Mouse (Mus musculus): Measurements from ENCODE around the gene Reln. TPM values are rescaled to one million over a fixed set of nuclear protein-coding genes. Genes with fewer than 3 reads are reported as not detected.

Reln gene
- polyA plus RNA-seq, 1 experiment: 1.4 TPM

- Histone ChIP-seq H3K9me3 (replicated peaks; ENCODE audit: control insufficient read depth, insufficient read depth, low read length, poor library complexity, severe bottlenecking) (no peaks in the 10 kb centered on the region), H3K4me3 (ENCODE audit: low read depth, low read length) (no peak overlapping the region), H3K4me1 (ENCODE audit: control insufficient read depth, insufficient read depth, low read length) (no peaks in the 10 kb centered on the region), H3K27me3 (ENCODE audit: control insufficient read depth, insufficient read depth, low read length, poor library complexity, severe bottlenecking) (no peaks in the 10 kb centered on the region), H3K36me3 (ENCODE audit: control insufficient read depth, insufficient read depth, low read length, poor library complexity, severe bottlenecking) (no peaks in the 10 kb centered on the region), H3K27ac (ENCODE audit: insufficient read depth, low read length) (peak overlapping the region; percentile 30; the same call in 1 of the 2 replicates), H3K9ac (ENCODE audit: low read depth, poor library complexity, severe bottlenecking) (no peak overlapping the region)
- TF ChIP-seq CTCF (IDR thresholded peaks at IDR 0.05; ENCODE audit: low read depth, low read length): no peak
- TF ChIP-seq EP300 (IDR thresholded peaks at IDR 0.05; ENCODE audit: insufficient read depth, low read depth, low read length): no peak
- TF ChIP-seq POLR2A (IDR thresholded peaks at IDR 0.05; ENCODE audit: insufficient read depth, low read length): no peak
These were observed 478.2 kb downstream of the Reln start for GRCm38 (mm10) chr5:21866311-21866712.

GRCm38 (mm10) chr5:21865346-21866107 lies 479.0 kb downstream of the Reln start, which contains the start of gene Slc26a5:
Gene Slc26a5, minus strand, starts transcription at chr5:21865604.
- H3K27ac ChIP-seq (ENCODE audit: insufficient read depth, low read length): peak within 1 kb of the TSS; percentile 15; the same call in 1 of the 2 replicates
- no peaks in the 10 kb centered on the region for H3K36me3 ChIP-seq (ENCODE audit: control insufficient read depth, insufficient read depth, low read length, poor library complexity, severe bottlenecking)
- peak within 1 kb of the TSS; percentile 20; the same call in 1 of the 2 replicates for H3K4me3 ChIP-seq (ENCODE audit: low read depth, low read length)
- TF ChIP-seq POLR2A (IDR thresholded peaks at IDR 0.05; ENCODE audit: insufficient read depth, low read length) (no peak), CTCF (IDR thresholded peaks at IDR 0.05; ENCODE audit: low read depth, low read length) (no peak), EP300 (IDR thresholded peaks at IDR 0.05; ENCODE audit: insufficient read depth, low read depth, low read length) (no peak)
- no peaks in the 10 kb centered on the region for H3K27me3 ChIP-seq (ENCODE audit: control insufficient read depth, insufficient read depth, low read length, poor library complexity, severe bottlenecking)
- no peaks in the 10 kb centered on the region for H3K9me3 ChIP-seq (replicated peaks; ENCODE audit: control insufficient read depth, insufficient read depth, low read length, poor library complexity, severe bottlenecking)
- no peaks in the 10 kb centered on the region for H3K4me1 ChIP-seq (ENCODE audit: control insufficient read depth, insufficient read depth, low read length)
- H3K9ac ChIP-seq (ENCODE audit: low read depth, poor library complexity, severe bottlenecking): no peak within 1 kb of the TSS

GRCm38 (mm10) chr5:21858653-21859052 lies 485.8 kb downstream of the Reln start:
- no peaks in the 10 kb centered on the region for H3K27me3 ChIP-seq (ENCODE audit: control insufficient read depth, insufficient read depth, low read length, poor library complexity, severe bottlenecking)
- no peak for TF ChIP-seq POLR2A (IDR thresholded peaks at IDR 0.05; ENCODE audit: insufficient read depth, low read length)
- no peak for TF ChIP-seq CTCF (IDR thresholded peaks at IDR 0.05; ENCODE audit: low read depth, low read length)
- TF ChIP-seq EP300 (IDR thresholded peaks at IDR 0.05; ENCODE audit: insufficient read depth, low read depth, low read length): no peak

GRCm38 (mm10) chr5:21851679-21852340 lies 492.7 kb downstream of the Reln start:
- H3K27me3 ChIP-seq (ENCODE audit: control insufficient read depth, insufficient read depth, low read length, poor library complexity, severe bottlenecking): no peaks in the 10 kb centered on the region
- no peak for TF ChIP-seq CTCF (IDR thresholded peaks at IDR 0.05; ENCODE audit: low read depth, low read length)
- no peak for TF ChIP-seq EP300 (IDR thresholded peaks at IDR 0.05; ENCODE audit: insufficient read depth, low read depth, low read length)
- no peak for TF ChIP-seq POLR2A (IDR thresholded peaks at IDR 0.05; ENCODE audit: insufficient read depth, low read length)
- H3K9me3 ChIP-seq (replicated peaks; ENCODE audit: control insufficient read depth, insufficient read depth, low read length, poor library complexity, severe bottlenecking): no peaks in the 10 kb centered on the region
- no peak overlapping the region for H3K9ac ChIP-seq (ENCODE audit: low read depth, poor library complexity, severe bottlenecking)
- H3K4me3 ChIP-seq (ENCODE audit: low read depth, low read length): no peak overlapping the region
- H3K4me1 ChIP-seq (ENCODE audit: control insufficient read depth, insufficient read depth, low read length): no peaks in the 10 kb centered on the region
- no peaks in the 10 kb centered on the region for H3K36me3 ChIP-seq (ENCODE audit: control insufficient read depth, insufficient read depth, low read length, poor library complexity, severe bottlenecking)
- H3K27ac ChIP-seq (ENCODE audit: insufficient read depth, low read length): no peak overlapping the region

More at GRCm38 (mm10) chr5:21858653-21859052, 485.8 kb downstream of the Reln start:
- H3K27ac ChIP-seq (ENCODE audit: insufficient read depth, low read length): no peak overlapping the region
- H3K4me3 ChIP-seq (ENCODE audit: low read depth, low read length): no peak overlapping the region
- H3K4me1 ChIP-seq (ENCODE audit: control insufficient read depth, insufficient read depth, low read length): no peaks in the 10 kb centered on the region
- no peak overlapping the region for H3K9ac ChIP-seq (ENCODE audit: low read depth, poor library complexity, severe bottlenecking)
- no peaks in the 10 kb centered on the region for H3K36me3 ChIP-seq (ENCODE audit: control insufficient read depth, insufficient read depth, low read length, poor library complexity, severe bottlenecking)
- H3K9me3 ChIP-seq (replicated peaks; ENCODE audit: control insufficient read depth, insufficient read depth, low read length, poor library complexity, severe bottlenecking): no peaks in the 10 kb centered on the region

- Histone ChIP-seq H3K36me3 (ENCODE audit: control insufficient read depth, insufficient read depth, low read length, poor library complexity, severe bottlenecking) (no peaks in the 10 kb centered on the region), H3K27ac (ENCODE audit: insufficient read depth, low read length) (no peak overlapping the region), H3K27me3 (ENCODE audit: control insufficient read depth, insufficient read depth, low read length, poor library complexity, severe bottlenecking) (no peaks in the 10 kb centered on the region), H3K9ac (ENCODE audit: low read depth, poor library complexity, severe bottlenecking) (no peak overlapping the region), H3K4me1 (ENCODE audit: control insufficient read depth, insufficient read depth, low read length) (no peaks in the 10 kb centered on the region), H3K4me3 (ENCODE audit: low read depth, low read length) (no peak overlapping the region), H3K9me3 (replicated peaks; ENCODE audit: control insufficient read depth, insufficient read depth, low read length, poor library complexity, severe bottlenecking) (no peaks in the 10 kb centered on the region)
- TF ChIP-seq EP300 (IDR thresholded peaks at IDR 0.05; ENCODE audit: insufficient read depth, low read depth, low read length) (no peak), POLR2A (IDR thresholded peaks at IDR 0.05; ENCODE audit: insufficient read depth, low read length) (no peak), CTCF (IDR thresholded peaks at IDR 0.05; ENCODE audit: low read depth, low read length) (no peak)
These were observed 497.1 kb downstream of the Reln start for GRCm38 (mm10) chr5:21847438-21847837.

Data from ES-Bruce4 (cell line).